Mouse (Mus musculus): ENCODE data around the gene Mgrn1. TPM values are rescaled to one million over a fixed set of nuclear protein-coding genes. Genes with fewer than 3 reads are reported as not detected.
A peak's percentile ranks its signal among the peaks of the same experiment; 100 is the strongest.

Gene Mgrn1
- total RNA-seq, 2 experiments from 2014 or later: 46.7 to 51.9 TPM

- no peak for DNase-seq
Measured at GRCm38 (mm10) chr16:4903491-4904102, 17.5 kb downstream of the Mgrn1 start.

DNA sequence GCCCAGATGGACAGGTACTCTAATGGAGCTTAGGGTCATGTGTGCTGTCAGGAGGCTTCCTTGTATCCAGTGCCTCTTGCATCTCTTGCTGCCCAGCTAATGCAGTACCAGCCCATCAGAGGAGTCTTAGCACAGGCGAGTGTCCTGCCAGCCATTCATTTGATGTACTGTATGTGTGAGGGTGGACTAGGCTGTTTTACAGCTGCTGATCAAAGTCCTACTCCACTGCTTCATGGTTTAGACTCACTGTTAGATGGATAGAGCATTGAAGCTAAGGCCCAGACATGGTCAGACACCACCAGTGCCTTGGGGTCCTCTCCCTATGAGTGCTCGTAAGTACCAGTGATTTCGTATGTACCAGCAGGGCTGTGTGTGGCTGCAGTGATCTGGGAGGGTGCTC is 18.8 kb downstream of the Mgrn1 start:
- intact Hi-C loops (cut with DNase I; ENCODE audit: low total_unique reads): no loop called here
- DNase-seq: no peak

More at GRCm38 (mm10) chr16:4903491-4904102, 17.5 kb downstream of the Mgrn1 start:
- intact Hi-C loops (cut with DNase I; ENCODE audit: low total_unique reads): no loop called here

- DNase-seq: no peak
- intact Hi-C loops (cut with DNase I; ENCODE audit: low total_unique reads): no loop called here
Measured at GRCm38 (mm10) chr16:4905591-4905990, 19.5 kb downstream of the Mgrn1 start.

DNA sequence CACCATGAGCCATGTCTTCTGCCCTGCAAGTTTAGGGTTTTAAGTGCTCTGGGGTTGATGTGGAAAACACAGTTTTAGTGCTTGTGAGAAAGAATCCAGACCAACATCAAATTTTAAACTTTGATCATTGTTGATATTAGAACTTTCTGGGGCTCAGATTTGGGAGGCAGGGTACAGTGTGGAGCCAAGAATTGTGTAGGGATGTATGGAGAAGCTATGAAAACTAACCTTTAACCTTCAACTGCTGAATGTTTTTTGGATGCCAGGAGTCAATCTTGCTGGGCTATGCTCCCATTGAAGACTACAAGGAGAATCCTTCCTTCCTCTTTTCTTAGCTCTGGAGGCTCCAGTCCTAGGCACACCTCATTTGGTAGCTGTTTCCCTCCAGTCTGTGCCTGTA is 20.5 kb downstream of the Mgrn1 start:
- DNase-seq: no peak
- intact Hi-C loops (cut with DNase I; ENCODE audit: low total_unique reads): no loop called here

DNA sequence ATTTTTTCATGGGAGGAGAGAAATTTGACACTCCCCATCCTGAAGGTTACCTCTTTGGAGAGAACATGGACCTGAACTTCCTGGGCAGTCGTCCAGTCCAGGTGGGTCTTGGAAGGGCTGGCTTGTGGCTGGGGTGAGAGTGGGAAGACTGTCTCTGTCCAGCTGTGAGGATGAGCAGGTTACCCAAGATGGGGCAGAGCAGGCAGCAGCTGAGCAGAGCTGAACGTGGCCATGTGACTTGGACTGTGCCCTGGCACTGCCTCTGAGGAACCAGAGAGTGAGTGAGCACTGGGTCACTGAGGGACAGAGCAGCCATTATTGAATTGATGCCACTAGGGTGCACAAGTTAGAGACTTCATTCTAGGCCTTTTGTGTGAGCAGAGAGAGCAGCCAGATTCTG is 21.3 kb downstream of the Mgrn1 start:
- intact Hi-C loops (cut with DNase I; ENCODE audit: low total_unique reads): no loop called here
- peak; percentile 40 for DNase-seq

DNA sequence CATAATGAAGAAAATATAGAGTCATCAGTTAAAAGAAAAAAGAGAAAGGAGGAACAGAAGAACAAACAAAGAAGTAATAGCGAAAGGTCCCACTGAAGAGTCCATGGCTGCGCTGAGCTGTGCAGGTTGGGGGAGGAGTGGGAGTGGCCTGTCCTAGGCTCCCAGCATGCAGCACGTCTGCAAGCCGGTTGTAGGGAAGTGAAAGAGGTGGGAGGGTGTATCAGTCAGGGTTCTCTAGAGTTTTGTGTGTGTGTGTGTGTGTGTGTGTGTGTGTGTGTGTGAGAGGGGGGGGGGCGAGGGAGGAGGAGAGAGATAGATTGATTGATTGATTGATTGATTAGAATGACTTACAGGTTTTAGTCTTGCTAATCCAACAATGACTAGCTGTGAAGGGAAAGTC is 21.9 kb downstream of the Mgrn1 start:
- DNase-seq: no peak
- intact Hi-C loops (cut with DNase I; ENCODE audit: low total_unique reads): no loop called here

GRCm38 (mm10) chr16:4909745-4910144 is 23.7 kb downstream of the Mgrn1 start:
- no peak for DNase-seq
- intact Hi-C loops (cut with DNase I; ENCODE audit: low total_unique reads): loop anchor here (5.0 kb wide), 1 partner anchor 32 kb away; no protein-coding TSS in a partner anchor

DNA sequence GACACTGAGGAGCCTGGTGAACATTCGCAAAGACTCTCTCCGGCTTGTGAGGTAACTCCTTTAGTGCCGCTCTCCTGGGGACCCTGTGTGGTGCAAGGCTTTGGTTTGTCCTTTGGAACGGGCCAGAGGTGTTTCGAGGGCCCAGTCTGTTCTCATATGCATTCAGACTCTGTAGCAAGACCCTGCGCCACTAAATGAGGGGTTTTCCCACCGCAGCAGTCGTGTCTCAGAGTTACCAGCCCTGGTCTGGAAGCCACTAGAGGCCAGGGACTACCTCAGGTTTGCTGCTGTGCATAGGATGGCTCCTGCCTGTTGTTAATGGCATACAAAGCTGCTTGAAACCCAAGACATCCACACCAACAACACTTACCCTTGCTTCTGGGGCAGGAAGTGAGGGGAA is 24.7 kb downstream of the Mgrn1 start:
- DNase-seq: no peak
- intact Hi-C loops (cut with DNase I; ENCODE audit: low total_unique reads): loop anchor here (5.0 kb wide), 1 partner anchor 33 kb away; no protein-coding TSS in a partner anchor

DNA sequence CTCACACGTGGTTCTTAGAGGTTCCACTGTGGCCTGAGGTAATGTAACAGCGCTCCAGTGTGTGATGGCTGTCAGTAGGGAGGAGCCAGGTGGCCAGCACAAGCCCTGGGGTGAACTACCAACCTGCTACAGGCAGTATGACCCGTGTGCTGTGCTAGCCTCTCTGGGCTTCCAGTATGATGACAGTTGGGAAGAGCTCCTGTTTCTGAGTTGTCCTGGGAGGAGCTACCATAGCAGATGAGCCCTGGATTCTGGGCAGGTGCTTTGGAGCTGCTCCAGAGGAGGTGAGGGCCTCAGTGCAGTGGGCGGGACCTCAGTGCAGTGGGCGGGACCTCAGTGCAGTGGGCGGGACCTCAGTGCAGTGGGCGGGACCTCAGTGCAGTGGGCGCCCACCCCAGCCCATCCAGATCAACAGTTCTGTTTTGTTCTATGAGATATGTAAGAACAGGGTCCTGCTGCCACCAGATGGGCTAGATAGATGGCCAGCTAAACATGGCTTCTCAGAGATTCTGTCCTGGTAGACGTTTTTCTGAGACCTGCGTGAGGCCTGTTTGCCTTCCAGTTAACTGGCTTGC is 26.1 kb downstream of the Mgrn1 start:
- DNase-seq: no peak
- intact Hi-C loops (cut with DNase I; ENCODE audit: low total_unique reads): loop anchor here (5.0 kb wide), 1 partner anchor 35 kb away; no protein-coding TSS in a partner anchor

- no peak for DNase-seq
- intact Hi-C loops (cut with DNase I; ENCODE audit: low total_unique reads): loop anchor here (5.0 kb wide), 1 partner anchor 36 kb away; no protein-coding TSS in a partner anchor
Measured at GRCm38 (mm10) chr16:4912907-4913782, 27.1 kb downstream of the Mgrn1 start.

- intact Hi-C loops (cut with DNase I; ENCODE audit: low total_unique reads): loop anchor here (5.0 kb wide), 1 partner anchor 37 kb away; no protein-coding TSS in a partner anchor
- peak; percentile 71 for DNase-seq
Measured at GRCm38 (mm10) chr16:4913783-4914735, 28.0 kb downstream of the Mgrn1 start.

GRCm38 (mm10) chr16:4915931-4916330 is 29.9 kb downstream of the Mgrn1 start:
- intact Hi-C loops (cut with DNase I; ENCODE audit: low total_unique reads): no loop called here
- no peak for DNase-seq

DNA sequence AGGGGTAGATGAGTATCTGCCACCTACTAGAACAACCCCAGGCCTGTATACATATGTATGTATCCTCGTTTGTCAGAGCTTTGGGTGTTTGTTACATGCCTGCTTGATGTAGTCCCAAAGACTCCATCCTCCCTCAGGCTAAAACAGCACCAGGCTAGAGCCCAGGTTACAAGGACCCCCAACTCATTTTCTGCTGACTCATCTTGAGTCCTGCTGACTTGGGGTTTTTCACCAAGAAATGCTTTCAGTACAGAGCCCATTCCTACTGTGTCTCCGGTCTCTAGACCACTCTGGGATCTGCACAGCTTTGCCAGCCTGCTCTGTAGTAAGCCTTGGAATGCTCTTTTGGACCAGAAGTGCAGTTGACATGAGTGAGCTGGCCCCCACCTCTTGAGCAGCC is 30.6 kb downstream of the Mgrn1 start:
- no peak for DNase-seq
- intact Hi-C loops (cut with DNase I; ENCODE audit: low total_unique reads): no loop called here

DNA sequence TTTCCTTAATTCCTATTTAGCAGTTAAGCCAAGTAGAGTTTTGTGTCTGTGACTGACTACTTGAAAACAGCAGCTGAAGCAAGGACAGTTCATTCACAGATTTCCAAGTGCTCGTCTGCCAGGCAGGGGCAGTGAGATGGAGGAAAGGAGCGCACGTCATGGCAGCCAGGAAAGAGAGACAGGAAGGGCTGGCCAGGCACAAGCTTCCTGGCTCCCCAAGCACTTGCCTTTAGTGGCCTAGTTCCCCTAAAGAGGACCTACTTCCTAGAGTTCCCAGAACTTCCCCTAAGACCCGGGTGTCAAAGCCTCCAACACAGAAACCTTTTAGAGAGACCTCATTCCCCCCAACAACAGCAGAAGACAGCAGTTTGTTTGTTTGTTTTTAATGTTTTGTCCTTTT is 34.5 kb downstream of the Mgrn1 start:
- intact Hi-C loops (cut with DNase I; ENCODE audit: low total_unique reads): no loop called here
- no peak for DNase-seq

- no peak for DNase-seq
- intact Hi-C loops (cut with DNase I; ENCODE audit: low total_unique reads): no loop called here
Measured at GRCm38 (mm10) chr16:4922481-4922880, 36.4 kb downstream of the Mgrn1 start.

DNA sequence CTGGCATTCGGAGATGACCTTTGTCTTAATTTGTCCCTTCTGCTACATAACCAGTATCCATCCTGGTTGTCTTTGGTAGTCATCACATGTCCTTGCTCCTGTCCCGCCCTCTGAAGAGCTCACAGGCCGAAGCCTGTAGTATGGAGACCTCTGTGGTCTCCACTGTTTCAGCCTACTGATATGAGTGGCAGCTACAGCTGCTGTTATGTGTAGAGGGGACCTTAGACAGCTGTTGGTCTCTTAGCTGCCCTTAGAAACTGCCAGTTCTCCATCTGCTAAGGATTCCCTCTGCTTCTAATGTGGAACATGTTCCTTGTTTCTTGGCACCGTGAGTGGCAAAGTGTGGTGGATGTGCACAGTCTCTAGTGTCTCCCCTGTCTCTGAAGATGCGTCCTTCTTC is 37.9 kb downstream of the Mgrn1 start:
- intact Hi-C loops (cut with DNase I; ENCODE audit: low total_unique reads): no loop called here
- DNase-seq: no peak

DNA sequence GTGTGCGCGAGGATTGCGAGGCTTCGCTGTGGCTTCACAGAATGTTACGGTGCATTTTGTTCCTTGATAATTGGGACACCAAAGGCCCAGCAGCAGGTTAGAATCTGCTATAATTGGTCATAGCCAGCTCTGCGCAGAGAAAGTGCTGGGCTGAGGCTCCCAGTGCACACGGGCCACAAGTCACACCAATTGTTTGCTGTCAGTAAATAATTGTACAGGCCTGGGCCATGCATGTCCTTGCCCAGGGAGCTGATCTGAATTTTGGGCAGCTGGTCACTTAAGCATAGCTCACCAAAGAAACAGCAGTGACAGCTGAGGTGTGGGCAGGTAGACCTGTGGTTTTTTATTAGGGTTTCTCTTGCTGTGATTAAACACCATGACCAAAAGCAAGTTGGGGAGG is 41.9 kb downstream of the Mgrn1 start:
- intact Hi-C loops (cut with DNase I; ENCODE audit: low total_unique reads): no loop called here
- DNase-seq: no peak

- no peak for DNase-seq
- intact Hi-C loops (cut with DNase I; ENCODE audit: low total_unique reads): no loop called here
Measured at GRCm38 (mm10) chr16:4928474-4928873, 42.4 kb downstream of the Mgrn1 start.

DNA sequence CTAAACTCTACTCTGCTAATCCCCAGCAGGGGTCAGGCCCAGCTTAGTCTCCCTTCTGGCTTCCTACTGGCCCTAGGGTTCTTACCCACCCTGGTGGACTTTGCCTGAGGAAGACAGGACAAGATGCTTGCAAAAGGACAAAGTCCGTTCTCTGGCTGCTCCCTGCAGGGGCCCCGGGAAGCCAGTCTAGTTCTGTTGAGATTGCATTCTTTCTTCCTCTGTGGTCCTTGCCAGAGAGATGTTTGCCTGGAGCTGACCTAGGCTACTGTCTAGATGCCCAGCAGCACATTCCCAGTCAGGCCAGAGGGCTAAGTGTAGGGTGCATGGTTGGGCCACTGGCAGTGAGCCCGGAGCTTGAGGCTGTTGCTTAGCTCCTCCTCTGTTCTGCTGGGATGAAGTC is 46.4 kb downstream of the Mgrn1 start:
- no peak for DNase-seq
- intact Hi-C loops (cut with DNase I; ENCODE audit: low total_unique reads): no loop called here

Measured in gastrocnemius, postnatal 14 days (tissue).